Mouse (Mus musculus): ENCODE results near the gene Zfand5. TPM values are rescaled to one million over a fixed set of nuclear protein-coding genes. Genes with fewer than 3 reads are reported as not detected.
"Not testable (repeated sequence)": the region's sequence is repeated elsewhere in the genome, so short reads cannot be mapped to it uniquely, and the experiment has no call there.

The Zfand5 gene
- polyA plus RNA-seq (2016; fragmentation: Nextera tagmentation; extraction: Ambion mirVana) = 182 and 192 TPM in 2 replicates

DNA sequence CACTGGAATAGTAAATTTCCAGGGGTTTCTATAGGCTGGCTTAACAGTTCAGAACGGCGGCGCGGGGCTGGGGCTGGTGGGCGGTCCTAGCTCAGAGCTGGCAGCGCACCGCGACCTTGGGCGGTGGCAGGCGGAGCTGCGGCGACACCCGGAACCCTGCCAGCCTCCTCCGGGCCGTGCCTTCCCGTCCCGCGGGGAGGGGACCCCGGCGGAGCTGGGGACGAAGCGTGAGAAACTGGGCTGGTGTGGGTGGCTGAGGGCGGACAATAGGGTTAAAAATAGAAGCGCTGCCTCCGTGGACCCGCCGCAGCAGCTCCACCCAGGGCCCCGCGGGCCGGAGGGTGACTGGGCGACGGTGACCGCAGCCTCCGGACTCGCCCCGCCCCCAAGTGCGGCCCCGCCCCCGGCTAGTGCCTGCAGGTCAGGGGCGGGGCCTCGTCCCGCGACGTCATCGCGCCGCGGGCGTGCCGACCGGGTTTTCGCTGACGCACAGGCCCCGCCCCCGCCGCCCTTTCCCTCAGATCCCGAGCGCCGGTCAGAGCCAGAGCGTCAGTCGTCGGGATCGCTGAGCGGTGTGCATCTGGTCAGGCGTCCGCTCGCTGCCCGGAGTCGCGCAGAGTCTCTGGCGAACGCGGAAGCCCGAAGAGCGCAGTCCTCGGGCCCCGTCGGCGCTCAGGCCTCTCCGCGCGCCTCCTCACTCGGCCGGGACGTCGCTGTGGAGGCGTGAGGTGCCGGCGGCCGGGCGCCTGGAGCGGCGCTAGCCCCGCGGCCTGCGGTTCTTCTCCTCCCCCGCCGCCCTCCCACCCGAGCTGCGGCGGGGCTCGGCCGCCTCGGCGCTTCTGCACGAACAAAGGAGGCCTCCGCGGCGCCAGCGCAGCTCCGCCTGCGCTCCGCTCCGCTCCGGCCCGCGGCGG is at the start of gene Zfand5:
Gene Zfand5, plus strand, starts transcription at position 538 of the 914 bp plus-strand sequence.
- Histone ChIP-seq H3K9me3 (no peaks in the 10 kb centered on the region), H3K4me1 (peaks cover 17% of the 10 kb centered on the region), H3K4me3 (peak within 1 kb of the TSS; percentile 98), H3K27ac (replicated peaks) (peak within 1 kb of the TSS; percentile 100), H3K27me3 (no peaks in the 10 kb centered on the region), H3K9ac (replicated peaks) (peak within 1 kb of the TSS; percentile 100), H3K4me2 (replicated peaks) (peak within 1 kb of the TSS; percentile 55), H3K36me3 (peaks cover 8% of the 10 kb centered on the region)
- 0% methylated on average over 100 of the region's 118 CpGs for WGBS
- peak; percentile 96 for ATAC-seq (ENCODE audit: low FRiP score, low read depth)

- no peak overlapping the region for H3K9ac ChIP-seq (replicated peaks)
- no peak overlapping the region for H3K27ac ChIP-seq (replicated peaks)
- H3K4me1 ChIP-seq = no peaks in the 10 kb centered on the region
- no peak overlapping the region for H3K4me2 ChIP-seq (replicated peaks)
- WGBS = 85% methylated on average over 4 of the region's 4 CpGs
- H3K9me3 ChIP-seq = no peaks in the 10 kb centered on the region
- no peaks in the 10 kb centered on the region for H3K36me3 ChIP-seq
- no peaks in the 10 kb centered on the region for H3K27me3 ChIP-seq
- ATAC-seq (ENCODE audit: low FRiP score, low read depth) = no peak
- H3K4me3 ChIP-seq = no peak overlapping the region
These were observed 44.9 kb upstream of the Zfand5 start for GRCm38 (mm10) chr19:21227131-21227530.

- no peaks in the 10 kb centered on the region for H3K4me1 ChIP-seq
- H3K27ac ChIP-seq (replicated peaks) = no peak overlapping the region
- H3K4me3 ChIP-seq = no peak overlapping the region
- H3K36me3 ChIP-seq = no peaks in the 10 kb centered on the region
- WGBS = 60% methylated on average over 2 of the region's 2 CpGs
- ATAC-seq (ENCODE audit: low FRiP score, low read depth) = no peak
- no peak overlapping the region for H3K4me2 ChIP-seq (replicated peaks)
- no peaks in the 10 kb centered on the region for H3K9me3 ChIP-seq
- H3K9ac ChIP-seq (replicated peaks) = no peak overlapping the region
- H3K27me3 ChIP-seq = no peaks in the 10 kb centered on the region
These were observed 44.3 kb upstream of the Zfand5 start for GRCm38 (mm10) chr19:21227754-21228153.

GRCm38 (mm10) chr19:21248730-21249129 is 23.3 kb upstream of the Zfand5 start:
- WGBS = 90% methylated on average over 2 of the region's 2 CpGs
- H3K27ac ChIP-seq (replicated peaks); H3K4me2 ChIP-seq (replicated peaks); H3K36me3 ChIP-seq; H3K9ac ChIP-seq (replicated peaks); ATAC-seq (ENCODE audit: low FRiP score, low read depth); H3K9me3 ChIP-seq; H3K27me3 ChIP-seq; H3K4me3 ChIP-seq; H3K4me1 ChIP-seq: not testable (repeated sequence)

DNA sequence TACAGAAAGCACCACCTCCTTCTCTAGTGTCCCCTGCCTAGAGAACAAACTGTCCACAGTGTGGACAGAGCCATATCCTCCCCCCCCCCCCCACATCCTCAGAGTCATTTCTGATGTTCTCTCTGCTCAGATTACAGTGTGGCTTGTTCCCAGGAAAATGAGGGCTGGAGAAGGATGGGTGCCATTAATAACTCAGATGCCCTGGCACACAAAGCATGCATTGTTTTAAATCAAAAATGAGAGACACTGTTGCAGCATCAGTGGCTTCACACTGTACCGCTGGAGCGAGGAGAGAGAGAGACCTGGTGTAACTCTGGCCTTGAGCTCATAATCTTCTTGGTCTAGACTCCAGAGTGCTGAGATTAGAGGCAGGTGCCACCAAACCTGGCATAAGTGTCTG is 18.2 kb upstream of the Zfand5 start:
- H3K27ac ChIP-seq (replicated peaks) = no peak overlapping the region

GRCm38 (mm10) chr19:21255920-21256319 is 16.2 kb upstream of the Zfand5 start:
- ATAC-seq (ENCODE audit: low FRiP score, low read depth) = no peak
- Histone ChIP-seq H3K27ac (replicated peaks) (no peak overlapping the region), H3K36me3 (no peaks in the 10 kb centered on the region), H3K9ac (replicated peaks) (no peak overlapping the region), H3K4me3 (no peak overlapping the region), H3K9me3 (no peaks in the 10 kb centered on the region), H3K4me1 (no peaks in the 10 kb centered on the region), H3K4me2 (replicated peaks) (no peak overlapping the region), H3K27me3 (no peaks in the 10 kb centered on the region)
- 79% methylated on average over 3 of the region's 3 CpGs for WGBS

More for the DNA sequence above, 18.2 kb upstream of the Zfand5 start:
- H3K36me3 ChIP-seq = no peaks in the 10 kb centered on the region
- 95% methylated on average over 2 of the region's 2 CpGs for WGBS
- H3K9ac ChIP-seq (replicated peaks) = no peak overlapping the region
- H3K4me2 ChIP-seq (replicated peaks) = no peak overlapping the region
- H3K27me3 ChIP-seq = no peaks in the 10 kb centered on the region
- no peaks in the 10 kb centered on the region for H3K9me3 ChIP-seq
- no peaks in the 10 kb centered on the region for H3K4me1 ChIP-seq
- H3K4me3 ChIP-seq = no peak overlapping the region
- no peak for ATAC-seq (ENCODE audit: low FRiP score, low read depth)

DNA sequence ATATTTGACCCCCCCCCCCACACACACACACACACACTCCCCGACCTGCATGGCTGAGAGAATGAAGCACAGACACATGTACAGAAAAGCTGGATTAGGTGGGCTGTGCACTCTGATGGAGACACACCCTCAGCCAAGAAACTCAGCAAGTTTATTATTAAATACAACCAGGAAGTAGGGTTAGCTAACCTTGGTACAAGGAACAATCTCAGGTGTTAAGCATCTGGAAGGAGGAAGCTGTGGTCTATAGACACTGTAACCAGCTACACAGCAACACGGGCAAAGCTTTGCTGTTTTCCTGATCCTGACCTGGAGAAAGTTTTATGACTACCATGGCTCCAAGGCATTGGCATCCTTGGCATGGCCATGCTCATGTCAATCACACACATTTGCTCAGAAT is 12.6 kb upstream of the Zfand5 start:
- Histone ChIP-seq H3K4me3 (no peak overlapping the region), H3K9ac (replicated peaks) (no peak overlapping the region), H3K27ac (replicated peaks) (no peak overlapping the region), H3K4me2 (replicated peaks) (no peak overlapping the region), H3K36me3 (no peaks in the 10 kb centered on the region), H3K9me3 (no peaks in the 10 kb centered on the region), H3K27me3 (no peaks in the 10 kb centered on the region), H3K4me1 (no peaks in the 10 kb centered on the region)
- WGBS = 92% methylated on average over 2 of the region's 2 CpGs
- ATAC-seq (ENCODE audit: low FRiP score, low read depth) = no peak

DNA sequence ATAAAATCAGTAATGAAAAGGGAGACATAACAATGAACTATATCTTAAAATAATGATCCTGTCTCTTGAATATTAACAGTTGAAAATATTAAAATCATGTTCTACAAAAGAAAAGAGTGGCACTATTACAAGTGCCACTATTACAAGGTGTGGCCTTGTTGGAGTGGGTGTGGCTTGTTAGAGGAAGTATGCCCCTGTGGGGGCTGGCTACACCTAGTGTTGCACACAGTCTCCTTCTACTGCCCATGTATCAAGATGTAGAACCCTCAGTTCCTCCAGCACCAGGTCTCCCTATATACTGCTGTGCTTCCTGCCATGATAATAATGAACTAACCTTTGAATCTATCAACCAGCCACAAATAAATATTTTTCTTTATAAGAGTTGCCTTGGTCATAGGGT is 11.8 kb upstream of the Zfand5 start:
- no peaks in the 10 kb centered on the region for H3K36me3 ChIP-seq
- no peak overlapping the region for H3K9ac ChIP-seq (replicated peaks)
- no peak for ATAC-seq (ENCODE audit: low FRiP score, low read depth)
- H3K27me3 ChIP-seq = no peaks in the 10 kb centered on the region
- H3K27ac ChIP-seq (replicated peaks) = no peak overlapping the region
- H3K9me3 ChIP-seq = no peaks in the 10 kb centered on the region
- H3K4me1 ChIP-seq = no peaks in the 10 kb centered on the region
- H3K4me2 ChIP-seq (replicated peaks) = no peak overlapping the region
- H3K4me3 ChIP-seq = no peak overlapping the region

GRCm38 (mm10) chr19:21271186-21271585 is 892 bp upstream of the Zfand5 start:
- Histone ChIP-seq H3K4me1 (peaks cover 15% of the 10 kb centered on the region), H3K4me3 (peak overlapping the region; percentile 98), H3K9ac (replicated peaks) (peak overlapping the region; percentile 73), H3K27me3 (no peaks in the 10 kb centered on the region), H3K36me3 (no peaks in the 10 kb centered on the region), H3K9me3 (no peaks in the 10 kb centered on the region), H3K4me2 (replicated peaks) (peak overlapping the region; percentile 55), H3K27ac (replicated peaks) (peak overlapping the region; percentile 100)
- no peak for ATAC-seq (ENCODE audit: low FRiP score, low read depth)
- 35% methylated on average over 8 of the region's 8 CpGs for WGBS

GRCm38 (mm10) chr19:21272655-21273284 is 692 bp downstream of the Zfand5 start:
- Histone ChIP-seq H3K4me1 (peaks cover 19% of the 10 kb centered on the region), H3K4me3 (peak overlapping the region; percentile 98), H3K9ac (replicated peaks) (peak overlapping the region; percentile 100), H3K4me2 (replicated peaks) (peak overlapping the region; percentile 32), H3K9me3 (no peaks in the 10 kb centered on the region), H3K36me3 (peaks cover 14% of the 10 kb centered on the region), H3K27me3 (no peaks in the 10 kb centered on the region), H3K27ac (replicated peaks) (peak overlapping the region; percentile 100)
- ATAC-seq (ENCODE audit: low FRiP score, low read depth) = peak; percentile 57
- WGBS = under 1% methylated on average over 66 of the region's 66 CpGs

GRCm38 (mm10) chr19:21273440-21273839 is 1.4 kb downstream of the Zfand5 start:
- Histone ChIP-seq H3K4me3 (peak overlapping the region; percentile 98), H3K27me3 (no peaks in the 10 kb centered on the region), H3K36me3 (peaks cover 16% of the 10 kb centered on the region), H3K9me3 (no peaks in the 10 kb centered on the region), H3K27ac (replicated peaks) (no peak overlapping the region), H3K4me1 (peaks cover 19% of the 10 kb centered on the region), H3K4me2 (replicated peaks) (peak overlapping the region; percentile 80), H3K9ac (replicated peaks) (peak overlapping the region; percentile 65)
- ATAC-seq (ENCODE audit: low FRiP score, low read depth) = no peak
- 2% methylated on average over 4 of the region's 4 CpGs for WGBS

- peak overlapping the region; percentile 65 for H3K9ac ChIP-seq (replicated peaks)
- WGBS = 0% methylated on average over 2 of the region's 2 CpGs
- no peak for ATAC-seq (ENCODE audit: low FRiP score, low read depth)
- H3K9me3 ChIP-seq = no peaks in the 10 kb centered on the region
- H3K4me3 ChIP-seq = peak overlapping the region; percentile 98
- no peak overlapping the region for H3K27ac ChIP-seq (replicated peaks)
- peaks cover 16% of the 10 kb centered on the region for H3K36me3 ChIP-seq
- peak overlapping the region; percentile 80 for H3K4me2 ChIP-seq (replicated peaks)
- no peaks in the 10 kb centered on the region for H3K27me3 ChIP-seq
- peaks cover 19% of the 10 kb centered on the region for H3K4me1 ChIP-seq
These were observed 2.1 kb downstream of the Zfand5 start for GRCm38 (mm10) chr19:21274181-21274591.
